Mouse (Mus musculus): ENCODE measurements at regions not wholly inside any gene's neighbourhood (a gene's known extent, or its start where the extent isn't known, plus 50 kb on each side); places are given as distances from the start of the nearest gene placed in this dataset.

- DNase-seq (ENCODE audit: low spot score) (no peak), ATAC-seq (replicated peaks; ENCODE audit: low FRiP score, low TSS enrichment, low read depth) (no peak)
- no peaks in the 10 kb centered on the region for H3K27me3 ChIP-seq (replicated peaks; ENCODE audit: control insufficient read depth, insufficient read depth, low read length)
- no peak overlapping the region for H3K9ac ChIP-seq (ENCODE audit: low read length)
- no peaks in the 10 kb centered on the region for H3K36me3 ChIP-seq (ENCODE audit: control insufficient read depth, insufficient read depth, low read length)
- WGBS: 54% methylated on average over 7 of the region's 7 CpGs
- H3K4me3 ChIP-seq (ENCODE audit: low read depth, low read length): no peak overlapping the region
- no peaks in the 10 kb centered on the region for H3K9me3 ChIP-seq (ENCODE audit: control insufficient read depth, low read length)
- no peak overlapping the region for H3K4me2 ChIP-seq (ENCODE audit: low read length)
- no peaks in the 10 kb centered on the region for H3K4me1 ChIP-seq (replicated peaks; ENCODE audit: control insufficient read depth, insufficient read depth, low read length)
- H3K27ac ChIP-seq (ENCODE audit: low read depth): no peak overlapping the region
These were observed 337.0 kb downstream of the Igsf11 start for GRCm38 (mm10) chr16:39229501-39229900.

GRCm38 (mm10) chr16:39230439-39230838 is 338.0 kb downstream of the Igsf11 start:
- no peaks in the 10 kb centered on the region for H3K4me1 ChIP-seq (replicated peaks; ENCODE audit: control insufficient read depth, insufficient read depth, low read length)
- no peaks in the 10 kb centered on the region for H3K9me3 ChIP-seq (ENCODE audit: control insufficient read depth, low read length)
- no peaks in the 10 kb centered on the region for H3K27me3 ChIP-seq (replicated peaks; ENCODE audit: control insufficient read depth, insufficient read depth, low read length)
- no peak overlapping the region for H3K9ac ChIP-seq (ENCODE audit: low read length)
- no peak overlapping the region for H3K4me2 ChIP-seq (ENCODE audit: low read length)
- no peak overlapping the region for H3K27ac ChIP-seq (ENCODE audit: low read depth)
- no peak overlapping the region for H3K4me3 ChIP-seq (ENCODE audit: low read depth, low read length)
- DNase-seq (ENCODE audit: low spot score): no peak
- WGBS: 20% methylated on average over 3 of the region's 3 CpGs
- no peaks in the 10 kb centered on the region for H3K36me3 ChIP-seq (ENCODE audit: control insufficient read depth, insufficient read depth, low read length)
- no peak for ATAC-seq (replicated peaks; ENCODE audit: low FRiP score, low TSS enrichment, low read depth)

- Histone ChIP-seq H3K27ac (ENCODE audit: low read depth) (no peak overlapping the region), H3K4me2 (ENCODE audit: low read length) (no peak overlapping the region), H3K9ac (ENCODE audit: low read length) (no peak overlapping the region), H3K27me3 (replicated peaks; ENCODE audit: control insufficient read depth, insufficient read depth, low read length) (no peaks in the 10 kb centered on the region), H3K4me3 (ENCODE audit: low read depth, low read length) (no peak overlapping the region), H3K4me1 (replicated peaks; ENCODE audit: control insufficient read depth, insufficient read depth, low read length) (no peaks in the 10 kb centered on the region), H3K9me3 (ENCODE audit: control insufficient read depth, low read length) (no peaks in the 10 kb centered on the region), H3K36me3 (ENCODE audit: control insufficient read depth, insufficient read depth, low read length) (no peaks in the 10 kb centered on the region)
- no peak for ATAC-seq (replicated peaks; ENCODE audit: low FRiP score, low TSS enrichment, low read depth)
- 36% methylated on average over 2 of the region's 2 CpGs for WGBS
- no peak for DNase-seq (ENCODE audit: low spot score)
These were observed 341.8 kb downstream of the Igsf11 start for GRCm38 (mm10) chr16:39234290-39234689.

GRCm38 (mm10) chr16:39273490-39273889 is 381.0 kb downstream of the Igsf11 start:
- WGBS: 91% methylated on average over 2 of the region's 2 CpGs
- H3K9ac ChIP-seq (ENCODE audit: low read length): no peak overlapping the region
- H3K4me1 ChIP-seq (replicated peaks; ENCODE audit: control insufficient read depth, insufficient read depth, low read length): no peaks in the 10 kb centered on the region
- H3K27ac ChIP-seq (ENCODE audit: low read depth): no peak overlapping the region
- no peak overlapping the region for H3K4me2 ChIP-seq (ENCODE audit: low read length)
- DNase-seq (ENCODE audit: low spot score) (no peak), ATAC-seq (replicated peaks; ENCODE audit: low FRiP score, low TSS enrichment, low read depth) (no peak)
- no peaks in the 10 kb centered on the region for H3K36me3 ChIP-seq (ENCODE audit: control insufficient read depth, insufficient read depth, low read length)
- no peaks in the 10 kb centered on the region for H3K9me3 ChIP-seq (ENCODE audit: control insufficient read depth, low read length)
- no peaks in the 10 kb centered on the region for H3K27me3 ChIP-seq (replicated peaks; ENCODE audit: control insufficient read depth, insufficient read depth, low read length)
- no peak overlapping the region for H3K4me3 ChIP-seq (ENCODE audit: low read depth, low read length)

GRCm38 (mm10) chr16:39284484-39284883 is 392.0 kb downstream of the Igsf11 start:
- WGBS: 65% methylated on average over 2 of the region's 2 CpGs
- no peaks in the 10 kb centered on the region for H3K9me3 ChIP-seq (ENCODE audit: control insufficient read depth, low read length)
- ATAC-seq (replicated peaks; ENCODE audit: low FRiP score, low TSS enrichment, low read depth): no peak

GRCm38 (mm10) chr16:39285028-39285744 is 392.7 kb downstream of the Igsf11 start:
- WGBS: 92% methylated on average over 3 of the region's 3 CpGs
- Histone ChIP-seq H3K4me3 (ENCODE audit: low read depth, low read length) (no peak overlapping the region), H3K9ac (ENCODE audit: low read length) (no peak overlapping the region), H3K27ac (ENCODE audit: low read depth) (no peak overlapping the region), H3K9me3 (ENCODE audit: control insufficient read depth, low read length) (no peaks in the 10 kb centered on the region), H3K36me3 (ENCODE audit: control insufficient read depth, insufficient read depth, low read length) (no peaks in the 10 kb centered on the region), H3K27me3 (replicated peaks; ENCODE audit: control insufficient read depth, insufficient read depth, low read length) (no peaks in the 10 kb centered on the region), H3K4me2 (ENCODE audit: low read length) (no peak overlapping the region), H3K4me1 (replicated peaks; ENCODE audit: control insufficient read depth, insufficient read depth, low read length) (no peaks in the 10 kb centered on the region)
- ATAC-seq (replicated peaks; ENCODE audit: low FRiP score, low TSS enrichment, low read depth) (peak; percentile 50; the same call in 1 of the 2 replicates), DNase-seq (ENCODE audit: low spot score) (no peak)

More at GRCm38 (mm10) chr16:39284484-39284883, 392.0 kb downstream of the Igsf11 start:
- Histone ChIP-seq H3K9ac (ENCODE audit: low read length) (no peak overlapping the region), H3K27ac (ENCODE audit: low read depth) (no peak overlapping the region), H3K27me3 (replicated peaks; ENCODE audit: control insufficient read depth, insufficient read depth, low read length) (no peaks in the 10 kb centered on the region), H3K4me3 (ENCODE audit: low read depth, low read length) (no peak overlapping the region), H3K36me3 (ENCODE audit: control insufficient read depth, insufficient read depth, low read length) (no peaks in the 10 kb centered on the region), H3K4me2 (ENCODE audit: low read length) (no peak overlapping the region), H3K4me1 (replicated peaks; ENCODE audit: control insufficient read depth, insufficient read depth, low read length) (no peaks in the 10 kb centered on the region)
- DNase-seq (ENCODE audit: low spot score): no peak

GRCm38 (mm10) chr16:39286797-39287565 is 394.5 kb downstream of the Igsf11 start:
- H3K4me1 ChIP-seq (replicated peaks; ENCODE audit: control insufficient read depth, insufficient read depth, low read length): no peaks in the 10 kb centered on the region
- H3K9me3 ChIP-seq (ENCODE audit: control insufficient read depth, low read length): no peaks in the 10 kb centered on the region
- no peak overlapping the region for H3K4me2 ChIP-seq (ENCODE audit: low read length)
- no peak overlapping the region for H3K9ac ChIP-seq (ENCODE audit: low read length)
- H3K27me3 ChIP-seq (replicated peaks; ENCODE audit: control insufficient read depth, insufficient read depth, low read length): no peaks in the 10 kb centered on the region
- no peak overlapping the region for H3K27ac ChIP-seq (ENCODE audit: low read depth)
- DNase-seq (ENCODE audit: low spot score): no peak
- no peak overlapping the region for H3K4me3 ChIP-seq (ENCODE audit: low read depth, low read length)
- 73% methylated on average over 8 of the region's 8 CpGs for WGBS
- no peak for ATAC-seq (replicated peaks; ENCODE audit: low FRiP score, low TSS enrichment, low read depth)
- H3K36me3 ChIP-seq (ENCODE audit: control insufficient read depth, insufficient read depth, low read length): no peaks in the 10 kb centered on the region

GRCm38 (mm10) chr16:39298856-39299255 is 406.4 kb downstream of the Igsf11 start:
- H3K27me3 ChIP-seq (replicated peaks; ENCODE audit: control insufficient read depth, insufficient read depth, low read length): no peaks in the 10 kb centered on the region
- H3K4me1 ChIP-seq (replicated peaks; ENCODE audit: control insufficient read depth, insufficient read depth, low read length): no peaks in the 10 kb centered on the region
- ATAC-seq (replicated peaks; ENCODE audit: low FRiP score, low TSS enrichment, low read depth): no peak
- no peak for DNase-seq (ENCODE audit: low spot score)
- H3K9ac ChIP-seq (ENCODE audit: low read length): no peak overlapping the region
- no peak overlapping the region for H3K4me3 ChIP-seq (ENCODE audit: low read depth, low read length)
- 89% methylated on average over 3 of the region's 3 CpGs for WGBS
- no peak overlapping the region for H3K27ac ChIP-seq (ENCODE audit: low read depth)
- no peaks in the 10 kb centered on the region for H3K36me3 ChIP-seq (ENCODE audit: control insufficient read depth, insufficient read depth, low read length)
- no peaks in the 10 kb centered on the region for H3K9me3 ChIP-seq (ENCODE audit: control insufficient read depth, low read length)
- no peak overlapping the region for H3K4me2 ChIP-seq (ENCODE audit: low read length)

All from intestine, embryonic 14.5 days (tissue).